Mouse (Mus musculus): ENCODE data around the gene Nudt16l1.

- TF ChIP-seq ZC3H11A (IDR thresholded peaks at IDR 0.05; ENCODE audit: borderline replicate concordance, low read depth, low read length) (no peak), HCFC1 (IDR thresholded peaks at IDR 0.05; ENCODE audit: borderline replicate concordance, insufficient read depth, low read length) (no peak), ZNF384 (IDR thresholded peaks at IDR 0.05; ENCODE audit: low read depth, low read length) (no peak), CHD2 (IDR thresholded peaks at IDR 0.05; ENCODE audit: low read depth, low read length) (no peak)
Observed at GRCm38 (mm10) chr16:4939412-4939811, 851 bp downstream of the Nudt16l1 start.

Measured in ES-E14 (cell line).